9 mouse cellular contexts compared by ENCODE assay signal in the genomic region with DNA sequence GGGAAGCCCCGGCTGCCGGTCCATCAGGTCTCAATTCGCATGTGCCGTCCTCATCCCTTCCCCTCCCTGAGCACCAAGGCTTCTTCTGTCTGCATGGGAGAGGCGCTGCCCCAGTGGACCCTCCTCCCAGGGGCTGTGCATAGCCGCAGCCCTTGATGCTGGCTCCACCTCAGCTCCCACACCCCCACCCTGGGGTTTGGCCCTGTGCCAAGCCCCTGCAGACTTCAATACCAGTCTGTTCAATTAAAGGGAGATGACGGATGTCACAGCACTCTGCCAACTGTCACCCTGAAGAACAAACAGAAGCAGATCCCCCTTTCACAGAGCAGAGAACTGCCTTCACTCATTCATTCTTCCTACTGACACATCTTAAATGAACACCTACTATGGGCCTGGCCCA. TPM values are rescaled to one million over a fixed set of nuclear protein-coding genes. Genes with fewer than 3 reads are reported as not detected.
DNase-seq lines count a peak whose midpoint lies in the region; ATAC-seq and TF ChIP-seq lines count a peak whose summit lies in the region.
"Had no signal": no experiment of that assay in that cellular context is flagged by ENCODE, and none has a peak within 500 bp of the region (broad histone marks: within the 10 kb centered on the region; RNA-seq: fewer than 3 reads in every experiment).

No protein-coding gene starts in this region.

- no peak overlapping the region for H3K9ac ChIP-seq in intestine, embryonic 14.5 days (ENCODE audit: low read length)
- no peak overlapping the region for H3K9ac ChIP-seq in neural tube, embryonic 12.5 days
- H3K9ac ChIP-seq: limb, embryonic 13.5 days had no signal

- H3K4me2 ChIP-seq in intestine, embryonic 14.5 days (ENCODE audit: low read length): no peak overlapping the region
- H3K4me2 ChIP-seq in neural tube, embryonic 12.5 days (replicated peaks): peak overlapping the region; percentile 24; the same call in 1 of the 2 replicates
- H3K4me2 ChIP-seq: limb, embryonic 13.5 days had no signal

- no peak overlapping the region for H3K4me3 ChIP-seq in intestine, embryonic 14.5 days (ENCODE audit: low read depth, low read length)
- no peak overlapping the region for H3K4me3 ChIP-seq in neural tube, embryonic 12.5 days
- no peak overlapping the region for H3K4me3 ChIP-seq in cerebellum, adult 2 months (replicated peaks; ENCODE audit: insufficient read depth, low read depth, low read length)
- H3K4me3 ChIP-seq: limb, embryonic 13.5 days had no signal

- no peak overlapping the region for H3K27ac ChIP-seq in intestine, embryonic 14.5 days (ENCODE audit: low read depth)
- H3K27ac ChIP-seq in neural tube, embryonic 12.5 days: no peak overlapping the region
- no peak overlapping the region for H3K27ac ChIP-seq in cerebellum, adult 2 months (ENCODE audit: insufficient read depth, low read length)
- H3K27ac ChIP-seq: limb, embryonic 13.5 days had no signal

- H3K36me3 ChIP-seq in intestine, embryonic 14.5 days (ENCODE audit: control insufficient read depth, insufficient read depth, low read length): no peaks in the 10 kb centered on the region
- no peaks in the 10 kb centered on the region for H3K36me3 ChIP-seq in neural tube, embryonic 12.5 days
- H3K36me3 ChIP-seq: limb, embryonic 13.5 days had no signal

- H3K4me1 ChIP-seq in intestine, embryonic 14.5 days (replicated peaks; ENCODE audit: control insufficient read depth, insufficient read depth, low read length): peaks cover 16% of the 10 kb centered on the region
- peaks cover 61% of the 10 kb centered on the region for H3K4me1 ChIP-seq in neural tube, embryonic 12.5 days
- peaks cover 30% of the 10 kb centered on the region for H3K4me1 ChIP-seq in cerebellum, adult 2 months (ENCODE audit: control insufficient read depth, insufficient read depth, low read length)

- WGBS in intestine, embryonic 14.5 days: 30% methylated on average over 7 of the region's 7 CpGs
- 22% methylated on average over 7 of the region's 7 CpGs for WGBS in neural tube, embryonic 12.5 days
- 29% methylated on average over 7 of the region's 7 CpGs for WGBS in cerebellum, adult 2 months

- peak; percentile 47 to 67 for DNase-seq in frontal cortex, postnatal 10 days (ENCODE audit: low spot score in 2 of 2)
- no peak for DNase-seq in intestine, embryonic 14.5 days (ENCODE audit: low spot score)
- DNase-seq in embryo, embryonic 10.5 days (ENCODE audit: low spot score): no peak
- DNase-seq in urinary bladder, postnatal 14 days (ENCODE audit: low spot score): no peak
- no peak for DNase-seq in cerebellum, adult 2 months

- no peaks in the 10 kb centered on the region for H3K27me3 ChIP-seq in intestine, embryonic 14.5 days (replicated peaks; ENCODE audit: control insufficient read depth, insufficient read depth, low read length)
- no peaks in the 10 kb centered on the region for H3K27me3 ChIP-seq in neural tube, embryonic 12.5 days (replicated peaks)
- no peaks in the 10 kb centered on the region for H3K27me3 ChIP-seq in cerebellum, adult 2 months (ENCODE audit: control insufficient read depth, insufficient read depth, low read length)
- H3K27me3 ChIP-seq: limb, embryonic 13.5 days had no signal

- no peaks in the 10 kb centered on the region for H3K9me3 ChIP-seq in intestine, embryonic 14.5 days (ENCODE audit: control insufficient read depth, low read length)
- H3K9me3 ChIP-seq in neural tube, embryonic 12.5 days: no peaks in the 10 kb centered on the region
- H3K9me3 ChIP-seq: limb, embryonic 13.5 days had no signal

- ATAC-seq in frontal cortex, adult (ENCODE audit: low TSS enrichment): no peak
- peak; percentile 8 for ATAC-seq in common myeloid progenitor, adult 5-6 weeks (replicated peaks; ENCODE audit: low read depth, poor library complexity, severe bottlenecking)
- peak; percentile 48; the same call in 1 of the 2 replicates for ATAC-seq in intestine, embryonic 14.5 days (replicated peaks; ENCODE audit: low FRiP score, low TSS enrichment, low read depth)
- peak; percentile 65 for ATAC-seq in neural tube, embryonic 12.5 days (ENCODE audit: low FRiP score, low read depth)

- TF ChIP-seq CTCF in cerebellum, adult 2 months (IDR thresholded peaks at IDR 0.05; ENCODE audit: borderline replicate concordance, insufficient read depth, low read depth, low read length): no peak

- TF ChIP-seq POLR2A in cerebellum, adult 2 months (IDR thresholded peaks at IDR 0.05; ENCODE audit: borderline replicate concordance, insufficient read depth, low read length): no peak

RNA-seq across cellular contexts. Expression of gene Ephb2, which starts 19.1 kb away (rescaled TPM):
- total RNA-seq in common myeloid progenitor, adult 5-6 weeks (2017): 2.6 and 6.4 TPM in 2 replicates
- polyA plus RNA-seq in intestine, embryonic 14.5 days (2014; fragmentation: Nextera tagmentation; extraction: Ambion mirVana): 8.8 and 11.4 TPM in 2 replicates
- polyA plus RNA-seq in neural tube, embryonic 12.5 days (2016; fragmentation: Nextera tagmentation; extraction: Ambion mirVana): 22.0 and 30.3 TPM in 2 replicates
- 29.1 and 35.4 TPM in 2 replicates for polyA plus RNA-seq in cerebellum, adult 2 months (2012; rRNA removed)

Comparison
In these comparisons a context has a peak if more than half of its experiments do, and no peak if none do; other contexts are left out.
1. DNase-seq: peak in frontal cortex, postnatal 10 days (2 of 2); none in intestine, embryonic 14.5 days (single experiment), embryo, embryonic 10.5 days (single experiment), urinary bladder, postnatal 14 days (single experiment) and cerebellum, adult 2 months (0 of 2).